Mouse (Mus musculus) layer of hippocampus, postnatal 36 days (tissue): Measurements from ENCODE around the gene Gm17124. TPM values are rescaled to one million over a fixed set of nuclear protein-coding genes. Genes with fewer than 3 reads are reported as not detected.
"Not testable (repeated sequence)": the region's sequence is repeated elsewhere in the genome, so short reads cannot be mapped to it uniquely, and the experiment has no call there.

Source experiments
- DNase-seq, 2 experiments: peaks; one replicate each; pipeline ENCODE4 v3.0.0; 2022
- microRNA-seq, 2 experiments: library from miRNA; unstranded; fragments of <30 nt; microRNA quantifications; one replicate each; pipeline ENCODE4 v1.2.0; 2021
- total RNA-seq, 2 experiments: library from RNA; stranded (reverse); gene quantifications; 2 replicates each; pipeline ENCODE4 v1.2.3; 2021

Gm17124 gene
- not detected for total RNA-seq

GRCm38 (mm10) chr14:42599782-42600181, at the start of gene Gm17124:
TSS of gene Gm17124 (minus strand) at chr14:42599882.
- not testable (repeated sequence) for DNase-seq

DNA sequence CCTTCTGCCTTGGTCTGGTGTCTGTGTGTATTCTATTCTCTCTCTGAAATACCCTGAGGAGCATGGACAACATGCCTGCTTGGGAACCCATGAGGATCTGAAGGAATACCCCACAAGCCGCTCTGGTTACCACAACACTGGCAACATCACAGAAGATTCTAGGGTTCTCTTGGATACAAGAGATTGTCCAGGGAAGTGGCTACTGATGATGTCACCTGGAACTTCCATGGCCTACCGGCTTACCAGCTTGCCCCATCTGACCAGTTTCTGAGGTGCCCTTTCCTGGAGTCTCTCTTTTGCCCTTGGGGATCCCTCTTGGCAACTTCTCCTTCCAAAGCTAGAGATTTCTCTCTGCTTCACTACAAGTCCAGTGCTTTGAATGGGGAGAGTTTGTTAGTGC, 42.1 kb upstream of the Gm17124 start, which contains the start of gene Gm3633:
TSS of gene Gm3633 (minus strand) at position 101 of the 400 bp plus-strand sequence.
- DNase-seq = not testable (repeated sequence)

Small RNAs within 50 kb of the gene (microRNA-seq; reads per million reads assigned to microRNA genes)
- 0 reads per million in 2 experiments for gene Gm23620
- 0 reads per million in 2 experiments for gene Gm25228

Other genes with a start within 250 kb of the Gm17124 start
- gene Gm8005, start 160.2 kb downstream of the Gm17124 start, total RNA-seq = not detected
- gene Gm8011, start 136.0 kb downstream of the Gm17124 start, total RNA-seq = not detected
- not detected for gene Gm8020, start 97.5 kb downstream of the Gm17124 start, total RNA-seq
- not detected for gene Gm8024, start 75.6 kb downstream of the Gm17124 start, total RNA-seq
- not detected for gene Gm3633, start 42.0 kb upstream of the Gm17124 start, total RNA-seq
- gene Gm10378, start 56.1 kb upstream of the Gm17124 start, total RNA-seq = not detected
- not detected for gene Gm3015, start 168.9 kb upstream of the Gm17124 start, total RNA-seq
- not detected for gene Gm10377, start 198.1 kb upstream of the Gm17124 start, total RNA-seq